Mouse (Mus musculus) erythroid progenitor cell, adult 5-6 weeks (primary cell): Measurements from ENCODE around the gene 9430097D07Rik. TPM values are rescaled to one million over a fixed set of nuclear protein-coding genes. Genes with fewer than 3 reads are reported as not detected.

Experiments
- ATAC-seq: replicated peaks from 2 replicates; pipeline ENCODE4 v1.8.0; 2016; ENCODE audit warnings: moderate number of reproducible peaks, mild to moderate bottlenecking, moderate TSS enrichment, inconsistent platforms; ENCODE audit not compliant: poor library complexity, low FRiP score, severe bottlenecking
- total RNA-seq, 2 experiments: library from RNA; stranded (forward) in 1 of 2; stranded (reverse) in 1 of 2; fragments of 150-400 nt in 1 of 2; fragments of 186-747, 209-891 nt in 1 of 2; gene quantifications; 2 replicates each; pipeline versions ENCODE4 v1.2.3 to v1.2.4; 2015 to 2017; ENCODE audit warnings: low replicate concordance in 2 of 2

The 9430097D07Rik gene
- total RNA-seq, 2 experiments from 2014 or later: not detected

GRCm38 (mm10) chr2:32570698-32571494 lies 4.6 kb downstream of the 9430097D07Rik start, which contains the start of gene Dpm2:
Dpm2 (plus strand) TSS chr2:32570858.
- ATAC-seq: peak; percentile 87

- ATAC-seq: no peak
Measured at GRCm38 (mm10) chr2:32568941-32569340, 6.5 kb downstream of the 9430097D07Rik start.

- no peak for ATAC-seq
Measured at GRCm38 (mm10) chr2:32568149-32568548, 7.3 kb downstream of the 9430097D07Rik start.

GRCm38 (mm10) chr2:32566536-32567063 lies 8.9 kb downstream of the 9430097D07Rik start:
- ATAC-seq: peak; percentile 44; the same call in 1 of the 2 replicates

GRCm38 (mm10) chr2:32559570-32559969 lies 15.9 kb downstream of the 9430097D07Rik start:
- ATAC-seq: no peak

GRCm38 (mm10) chr2:32556019-32556418 lies 19.5 kb downstream of the 9430097D07Rik start:
- no peak for ATAC-seq

- ATAC-seq: no peak
Measured at GRCm38 (mm10) chr2:32555484-32555883, 20.0 kb downstream of the 9430097D07Rik start.

- no peak for ATAC-seq
Measured at GRCm38 (mm10) chr2:32553592-32554148, 21.8 kb downstream of the 9430097D07Rik start.

GRCm38 (mm10) chr2:32551236-32551635 lies 24.2 kb downstream of the 9430097D07Rik start:
- ATAC-seq: no peak

GRCm38 (mm10) chr2:32549764-32550163 lies 25.7 kb downstream of the 9430097D07Rik start:
- no peak for ATAC-seq

GRCm38 (mm10) chr2:32549171-32549570 lies 26.3 kb downstream of the 9430097D07Rik start:
- ATAC-seq: no peak

GRCm38 (mm10) chr2:32547964-32548739 lies 27.3 kb downstream of the 9430097D07Rik start:
- ATAC-seq: no peak

- ATAC-seq: no peak
Measured at GRCm38 (mm10) chr2:32547380-32547779, 28.1 kb downstream of the 9430097D07Rik start.

- no peak for ATAC-seq
Measured at GRCm38 (mm10) chr2:32546951-32547350, 28.5 kb downstream of the 9430097D07Rik start.

- no peak for ATAC-seq
Measured at GRCm38 (mm10) chr2:32543031-32543449, 32.4 kb downstream of the 9430097D07Rik start.

- ATAC-seq: no peak
Measured at GRCm38 (mm10) chr2:32541986-32542573, 33.4 kb downstream of the 9430097D07Rik start.

- no peak for ATAC-seq
Measured at GRCm38 (mm10) chr2:32541333-32541908, 34.1 kb downstream of the 9430097D07Rik start.

- ATAC-seq: no peak
Measured at GRCm38 (mm10) chr2:32539452-32539981, 36.0 kb downstream of the 9430097D07Rik start.

GRCm38 (mm10) chr2:32538461-32538860 lies 37.0 kb downstream of the 9430097D07Rik start:
- ATAC-seq: no peak
